Mouse (Mus musculus): ENCODE data around the gene Usmg5. TPM values are rescaled to one million over a fixed set of nuclear protein-coding genes. Genes with fewer than 3 reads are reported as not detected.

Usmg5 gene
- polyA plus RNA-seq, 1 experiment: 68.8 TPM

DNA sequence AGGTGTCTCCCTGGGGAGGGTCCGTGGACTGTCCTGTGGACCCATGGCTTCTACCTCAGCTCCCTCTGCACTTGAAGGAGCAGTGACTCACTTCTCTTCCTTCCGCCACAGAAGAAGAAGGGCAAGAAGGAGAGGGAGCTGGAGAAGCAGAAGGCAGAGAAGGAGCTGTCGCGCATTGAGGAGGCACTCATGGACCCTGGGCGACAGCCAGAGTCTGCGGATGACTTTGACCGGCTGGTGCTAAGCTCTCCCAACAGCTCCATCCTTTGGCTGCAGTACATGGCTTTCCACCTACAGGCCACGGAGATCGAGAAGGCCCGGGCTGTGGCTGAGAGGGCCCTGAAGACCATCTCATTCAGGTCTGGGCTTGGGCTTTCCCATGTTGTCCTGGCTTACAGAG lies 37.7 kb upstream of the Usmg5 start:
- Histone ChIP-seq H3K4me1 (ENCODE audit: control insufficient read depth, insufficient read depth, low read length) (no peaks in the 10 kb centered on the region), H3K4me3 (replicated peaks; ENCODE audit: extremely low read depth, low read depth, low read length) (no peak overlapping the region)
- TF ChIP-seq POLR2A (IDR thresholded peaks at IDR 0.05; ENCODE audit: borderline replicate concordance, extremely low read depth, low read depth, low read length) (no peak), CTCF (IDR thresholded peaks at IDR 0.05; ENCODE audit: insufficient read depth, low read length) (no peak)
- no peak for DNase-seq
- WGBS: 84% methylated on average over 10 of the region's 10 CpGs

DNA sequence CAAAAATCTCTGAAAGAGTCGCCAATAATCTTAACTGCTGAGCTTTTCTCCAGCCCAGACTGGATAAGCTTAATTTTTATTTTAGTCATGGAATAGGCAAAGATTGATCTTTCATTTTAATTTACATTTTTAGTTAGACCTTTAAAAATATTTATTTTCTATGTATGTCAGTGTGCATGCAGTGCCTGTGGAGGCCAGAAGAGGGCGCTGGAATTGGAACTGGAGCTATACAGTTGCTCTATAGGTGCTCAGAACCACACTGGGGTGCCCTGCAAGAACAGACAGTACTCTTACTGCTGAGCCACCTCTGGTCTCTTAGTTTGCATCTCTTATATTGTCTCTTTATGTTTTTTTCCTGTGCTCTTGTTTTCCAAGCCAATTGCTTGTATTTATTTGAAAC lies 32.4 kb upstream of the Usmg5 start:
- TF ChIP-seq CTCF (IDR thresholded peaks at IDR 0.05; ENCODE audit: insufficient read depth, low read length): peak; percentile 69
- no peak for TF ChIP-seq POLR2A (IDR thresholded peaks at IDR 0.05; ENCODE audit: borderline replicate concordance, extremely low read depth, low read depth, low read length)
- no peak for DNase-seq
- WGBS: 26% methylated on average over 2 of the region's 2 CpGs
- no peaks in the 10 kb centered on the region for H3K4me1 ChIP-seq (ENCODE audit: control insufficient read depth, insufficient read depth, low read length)
- H3K4me3 ChIP-seq (replicated peaks; ENCODE audit: extremely low read depth, low read depth, low read length): no peak overlapping the region

DNA sequence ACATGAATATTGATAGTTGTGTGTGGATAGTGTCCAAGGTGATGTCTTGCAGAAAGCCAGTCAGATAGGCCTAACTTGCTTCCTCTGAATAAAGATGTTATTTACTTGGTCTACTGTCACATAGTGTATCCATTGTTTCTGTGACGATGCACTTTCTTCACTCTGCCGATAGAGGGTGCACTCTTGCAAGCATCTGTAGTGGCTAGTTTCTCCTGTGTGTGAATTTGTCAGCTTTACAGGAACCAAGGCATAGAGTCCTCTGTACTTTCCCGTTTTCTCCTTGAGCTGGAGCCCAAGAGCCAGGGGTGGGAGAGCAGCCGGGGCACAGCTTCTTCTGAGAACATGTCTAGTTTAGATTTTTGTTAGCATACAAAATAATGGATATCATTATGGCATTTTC lies 30.6 kb upstream of the Usmg5 start:
- WGBS: 40% methylated on average over 4 of the region's 4 CpGs
- no peak for DNase-seq
- peak; percentile 37; the same call in 1 of the 2 replicates for TF ChIP-seq CTCF (IDR thresholded peaks at IDR 0.05; ENCODE audit: insufficient read depth, low read length)
- no peak for TF ChIP-seq POLR2A (IDR thresholded peaks at IDR 0.05; ENCODE audit: borderline replicate concordance, extremely low read depth, low read depth, low read length)
- H3K4me3 ChIP-seq (replicated peaks; ENCODE audit: extremely low read depth, low read depth, low read length): no peak overlapping the region
- H3K4me1 ChIP-seq (ENCODE audit: control insufficient read depth, insufficient read depth, low read length): no peaks in the 10 kb centered on the region

DNA sequence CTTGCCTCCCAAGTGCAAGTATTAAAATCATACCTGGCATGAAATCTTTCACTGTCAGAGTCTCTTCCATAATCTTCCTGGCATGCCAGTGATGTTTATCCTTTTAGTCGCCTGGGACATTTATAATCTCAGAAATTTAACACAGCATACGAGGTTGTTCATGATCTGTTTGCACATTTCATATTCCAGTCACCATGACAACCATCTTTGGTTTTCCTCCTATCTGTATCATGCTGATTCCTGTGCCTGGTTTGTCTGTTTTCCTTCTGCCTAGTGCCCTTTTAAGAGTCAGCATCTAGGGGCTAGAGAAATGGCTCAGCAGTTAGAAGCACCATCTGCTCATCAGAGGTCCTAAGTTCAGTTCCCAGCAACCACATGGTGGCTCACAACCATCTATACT lies 28.2 kb upstream of the Usmg5 start:
- H3K4me1 ChIP-seq (ENCODE audit: control insufficient read depth, insufficient read depth, low read length): no peaks in the 10 kb centered on the region
- no peak overlapping the region for H3K4me3 ChIP-seq (replicated peaks; ENCODE audit: extremely low read depth, low read depth, low read length)
- TF ChIP-seq POLR2A (IDR thresholded peaks at IDR 0.05; ENCODE audit: borderline replicate concordance, extremely low read depth, low read depth, low read length): no peak
- 64% methylated on average over 2 of the region's 2 CpGs for WGBS
- no peak for DNase-seq

DNA sequence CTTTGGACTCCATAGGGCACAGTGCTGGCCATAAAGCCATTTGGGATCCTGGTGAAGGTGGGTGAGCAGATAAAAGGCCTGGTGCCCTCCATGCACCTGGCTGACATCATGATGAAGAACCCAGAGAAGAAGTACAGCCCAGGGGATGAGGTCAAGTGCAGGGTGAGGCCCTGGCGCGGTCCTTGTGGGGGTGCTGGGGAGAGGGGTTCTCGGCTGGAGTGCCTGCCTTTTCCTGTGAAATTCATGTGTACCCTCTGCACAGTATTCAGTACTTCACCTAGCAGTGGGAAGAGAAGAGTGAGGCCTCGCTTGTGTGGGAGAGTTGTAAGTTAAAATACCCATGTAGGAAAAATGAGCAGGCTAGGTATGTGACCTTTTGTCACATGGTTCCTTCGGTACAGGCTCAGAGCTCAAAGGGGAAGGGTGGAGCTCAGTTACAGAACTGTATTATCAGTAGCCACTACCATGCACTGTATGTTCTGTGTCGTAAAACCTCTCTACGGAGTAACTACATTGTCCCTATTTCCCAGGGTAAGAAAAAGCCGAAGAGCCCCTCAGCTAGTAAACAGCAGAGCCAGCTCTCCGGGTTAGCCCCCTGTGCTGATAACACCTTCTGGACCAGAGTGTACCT lies 14.3 kb upstream of the Usmg5 start:
- Histone ChIP-seq H3K4me1 (ENCODE audit: control insufficient read depth, insufficient read depth, low read length) (no peaks in the 10 kb centered on the region), H3K4me3 (replicated peaks; ENCODE audit: extremely low read depth, low read depth, low read length) (no peak overlapping the region)
- 91% methylated on average over 9 of the region's 9 CpGs for WGBS
- TF ChIP-seq POLR2A (IDR thresholded peaks at IDR 0.05; ENCODE audit: borderline replicate concordance, extremely low read depth, low read depth, low read length) (no peak), CTCF (IDR thresholded peaks at IDR 0.05; ENCODE audit: insufficient read depth, low read length) (no peak)
- DNase-seq: no peak

GRCm38 (mm10) chr19:47101080-47101479 lies 10.6 kb upstream of the Usmg5 start:
- TF ChIP-seq POLR2A (IDR thresholded peaks at IDR 0.05; ENCODE audit: borderline replicate concordance, extremely low read depth, low read depth, low read length) (no peak), CTCF (IDR thresholded peaks at IDR 0.05; ENCODE audit: insufficient read depth, low read length) (no peak)
- no peaks in the 10 kb centered on the region for H3K4me1 ChIP-seq (ENCODE audit: control insufficient read depth, insufficient read depth, low read length)
- no peak overlapping the region for H3K4me3 ChIP-seq (replicated peaks; ENCODE audit: extremely low read depth, low read depth, low read length)
- DNase-seq: no peak
- 94% methylated on average over 5 of the region's 5 CpGs for WGBS

DNA sequence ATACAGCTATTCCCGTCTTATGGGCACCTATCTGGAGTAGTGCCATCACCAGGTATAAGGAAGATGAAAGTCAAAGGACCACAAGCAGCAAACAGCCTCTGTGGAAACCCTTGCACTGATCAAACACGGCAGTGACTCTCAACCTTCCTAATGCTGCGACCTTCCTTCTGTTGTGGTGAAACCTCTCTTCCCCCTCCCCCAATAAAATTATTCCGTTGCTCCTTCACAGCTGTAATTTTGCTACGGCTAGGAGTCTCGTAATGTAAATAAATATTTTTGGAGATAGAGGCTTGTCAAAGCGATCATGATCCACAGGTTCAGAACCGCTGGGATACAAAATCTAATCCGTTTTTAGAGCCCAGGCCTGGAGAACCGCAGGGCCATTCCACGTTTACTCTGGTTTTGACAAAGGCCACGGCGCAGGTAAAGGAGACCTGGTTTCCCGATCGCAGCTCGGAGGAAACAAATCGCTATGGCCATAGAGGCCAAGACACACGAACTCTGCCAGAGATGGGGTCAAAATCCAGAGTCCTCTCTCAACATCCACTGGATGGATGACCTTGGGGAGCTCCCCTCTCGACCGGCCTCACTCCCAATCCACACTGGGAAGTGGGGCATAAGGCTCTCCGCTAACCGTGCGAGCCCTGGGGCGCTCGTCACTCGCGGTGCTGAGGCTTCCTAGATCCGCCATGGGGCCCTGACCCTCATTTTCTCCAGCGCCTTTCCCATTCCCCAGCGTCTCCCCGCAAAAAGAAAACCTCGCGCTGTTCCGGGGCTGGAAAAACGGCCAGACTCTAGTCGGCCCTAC lies 525 bp downstream of the Usmg5 start:
- 1% methylated on average over 36 of the region's 36 CpGs for WGBS
- DNase-seq: no peak
- no peak for TF ChIP-seq POLR2A (IDR thresholded peaks at IDR 0.05; ENCODE audit: borderline replicate concordance, extremely low read depth, low read depth, low read length)
- no peak for TF ChIP-seq CTCF (IDR thresholded peaks at IDR 0.05; ENCODE audit: insufficient read depth, low read length)
- Histone ChIP-seq H3K4me3 (replicated peaks; ENCODE audit: extremely low read depth, low read depth, low read length) (peak overlapping the region; percentile 94), H3K4me1 (ENCODE audit: control insufficient read depth, insufficient read depth, low read length) (no peaks in the 10 kb centered on the region)

- DNase-seq: no peak
- H3K4me3 ChIP-seq (replicated peaks; ENCODE audit: extremely low read depth, low read depth, low read length): no peak overlapping the region
- H3K4me1 ChIP-seq (ENCODE audit: control insufficient read depth, insufficient read depth, low read length): no peaks in the 10 kb centered on the region
- WGBS: 73% methylated on average over 3 of the region's 3 CpGs
- TF ChIP-seq POLR2A (IDR thresholded peaks at IDR 0.05; ENCODE audit: borderline replicate concordance, extremely low read depth, low read depth, low read length) (no peak), CTCF (IDR thresholded peaks at IDR 0.05; ENCODE audit: insufficient read depth, low read length) (no peak)
These were observed 2.2 kb downstream of the Usmg5 start for GRCm38 (mm10) chr19:47088226-47088625.

DNA sequence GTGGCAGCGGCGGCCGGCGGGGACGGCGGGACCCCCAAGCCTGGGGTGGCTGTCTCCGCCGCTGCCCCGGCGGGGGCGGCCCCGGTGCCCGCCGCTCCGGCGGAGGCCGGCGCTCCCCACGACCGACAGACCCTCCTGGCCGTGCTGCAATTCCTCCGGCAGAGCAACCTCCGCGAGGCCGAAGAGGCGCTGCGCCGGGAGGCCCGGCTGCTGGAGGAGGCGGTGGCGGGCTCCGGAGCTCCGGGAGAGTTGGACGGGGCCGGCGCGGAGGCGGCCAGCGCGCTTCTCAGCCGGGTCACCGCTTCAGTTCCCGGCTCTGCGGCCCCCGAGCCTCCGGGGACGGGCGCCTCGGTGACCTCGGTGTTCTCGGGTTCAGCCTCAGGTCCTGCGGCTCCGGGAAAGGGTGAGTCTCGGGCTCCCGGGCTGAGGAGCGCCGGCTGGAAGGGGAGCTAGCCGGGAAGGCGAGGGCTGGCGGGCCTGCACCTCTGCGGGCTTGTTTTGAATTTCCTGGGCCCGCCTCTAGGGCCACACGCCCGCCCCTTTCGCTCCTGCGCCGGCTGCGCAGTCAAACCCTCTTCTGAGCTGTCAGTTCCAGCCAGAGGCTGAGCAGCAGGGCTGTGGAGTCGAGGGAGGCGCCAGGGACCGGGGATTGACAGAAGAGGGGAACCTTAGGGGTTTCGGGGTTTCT lies 22.4 kb downstream of the Usmg5 start:
- Histone ChIP-seq H3K4me3 (replicated peaks; ENCODE audit: extremely low read depth, low read depth, low read length) (peak overlapping the region; percentile 70), H3K4me1 (ENCODE audit: control insufficient read depth, insufficient read depth, low read length) (no peaks in the 10 kb centered on the region)
- TF ChIP-seq POLR2A (IDR thresholded peaks at IDR 0.05; ENCODE audit: borderline replicate concordance, extremely low read depth, low read depth, low read length): peak; percentile 51; the same call in 1 of the 2 replicates
- no peak for TF ChIP-seq CTCF (IDR thresholded peaks at IDR 0.05; ENCODE audit: insufficient read depth, low read length)
- WGBS: under 1% methylated on average over 67 of the region's 72 CpGs
- DNase-seq: peak; percentile 78
